Mouse (Mus musculus) bone marrow macrophage, adult 2 months (primary cell): ENCODE measurements around the gene Fam131c. TPM values are rescaled to one million over a fixed set of nuclear protein-coding genes. Genes with fewer than 3 reads are reported as not detected.

Experiments
- H3K27ac ChIP-seq: 2 replicates; pipeline ENCODE4 v1.5.1; 2012; ENCODE audit warnings: low read depth, low read length; ENCODE audit not compliant: insufficient read depth
- H3K4me1 ChIP-seq: 2 replicates; pipeline ENCODE4 v1.6.1; 2012; ENCODE audit warnings: low read length; ENCODE audit not compliant: control insufficient read depth, insufficient read depth
- H3K4me3 ChIP-seq: 2 replicates; pipeline ENCODE4 v1.5.1; 2012; ENCODE audit warnings: mild to moderate bottlenecking, low read length, moderate library complexity; ENCODE audit not compliant: insufficient read depth
- CTCF ChIP-seq: IDR thresholded peaks from 2 replicates; pipeline ENCODE4 v1.5.1; 2012; ENCODE audit warnings: low read depth, mild to moderate bottlenecking, low read length, moderate library complexity
- POLR2A ChIP-seq: IDR thresholded peaks from 2 replicates; pipeline ENCODE4 v1.6.1; 2012; ENCODE audit warnings: mild to moderate bottlenecking, low read depth, low read length, borderline replicate concordance
- polyA plus RNA-seq: library from polyadenylated mRNA; stranded (reverse); fragments of >200 nt; gene quantifications from 2 replicates; pipeline ENCODE4 v1.2.4, GENCODE M21; 2012; ENCODE audit not compliant: missing spikeins, insufficient read depth, insufficient read length

Fam131c gene
- polyA plus RNA-seq, 1 experiment = not detected

DNA sequence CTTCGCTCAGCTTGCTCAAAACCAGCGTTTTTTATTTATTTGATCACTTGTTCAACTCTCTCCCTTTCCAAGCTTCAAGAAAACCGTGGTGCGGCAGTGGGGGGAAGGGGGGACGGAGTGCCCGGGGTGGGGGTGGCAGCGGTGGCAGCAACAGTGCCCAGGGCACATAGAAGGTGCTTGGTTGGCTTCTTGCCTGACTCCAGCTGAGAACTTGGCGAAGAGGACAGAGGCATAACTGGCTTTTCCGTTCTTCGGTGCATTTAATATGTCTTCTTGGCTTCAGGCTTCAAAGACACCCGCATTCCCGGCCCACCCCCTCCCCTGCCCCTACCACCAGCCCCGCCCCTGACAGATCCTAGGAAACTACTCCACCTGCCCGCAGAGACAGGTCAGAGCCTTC lies 64.6 kb downstream of the Fam131c start:
- TF ChIP-seq CTCF (no peak), POLR2A (no peak)
- Histone ChIP-seq H3K4me3 (no peak overlapping the region), H3K27ac (no peak overlapping the region), H3K4me1 (no peaks in the 10 kb centered on the region)

DNA sequence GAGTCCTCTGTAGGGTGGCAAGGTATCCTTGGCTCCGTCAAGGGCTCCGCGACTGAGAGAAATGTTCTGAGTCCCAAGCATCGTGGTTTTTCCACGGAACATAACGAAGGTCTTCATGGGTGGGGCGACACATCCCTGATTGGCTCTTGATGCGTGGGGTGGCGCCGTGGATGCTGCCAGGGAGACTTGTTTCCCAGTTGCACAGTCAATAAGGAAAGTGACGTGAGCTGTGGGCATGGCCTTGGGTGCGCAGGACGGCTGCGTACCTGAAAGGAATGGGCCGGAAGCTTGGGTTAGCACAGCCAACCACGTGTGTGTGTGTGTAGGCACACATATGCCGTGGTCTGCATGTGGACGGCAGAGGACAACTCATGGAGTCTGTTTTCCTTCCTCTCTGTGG lies 65.2 kb downstream of the Fam131c start:
- no peak overlapping the region for H3K4me3 ChIP-seq
- no peaks in the 10 kb centered on the region for H3K4me1 ChIP-seq
- no peak overlapping the region for H3K27ac ChIP-seq
- TF ChIP-seq POLR2A = no peak
- no peak for TF ChIP-seq CTCF

Other genes with a start within 250 kb of the Fam131c start
- 105 and 129 TPM in 2 replicates for gene Szrd1, start 228.4 kb upstream of the Fam131c start, polyA plus RNA-seq
- 22.0 and 28.2 TPM in 2 replicates for gene Fbxo42, start 220.3 kb upstream of the Fam131c start, polyA plus RNA-seq
- gene Rsg1, start 154.3 kb upstream of the Fam131c start, polyA plus RNA-seq = 0.92 and 1.9 TPM in 2 replicates
- not detected in 2 replicates for gene Arhgef19, start 128.7 kb upstream of the Fam131c start, polyA plus RNA-seq
- gene Epha2, start 67.0 kb upstream of the Fam131c start, polyA plus RNA-seq = 0.13 and 0.80 TPM in 2 replicates
- not detected in 2 replicates for gene Clcnka, start 30.5 kb downstream of the Fam131c start, polyA plus RNA-seq
- gene Clcnkb, start 47.8 kb downstream of the Fam131c start, polyA plus RNA-seq = not detected in 2 replicates
- not detected in 2 replicates for gene Hspb7, start 52.6 kb downstream of the Fam131c start, polyA plus RNA-seq
- gene Srarp, start 67.9 kb downstream of the Fam131c start, polyA plus RNA-seq = not detected in 2 replicates
- 12.6 and 16.4 TPM in 2 replicates for gene Zbtb17, start 76.4 kb downstream of the Fam131c start, polyA plus RNA-seq
- 23.6 and 29.2 TPM in 2 replicates for gene Spen, start 170.4 kb downstream of the Fam131c start, polyA plus RNA-seq
- gene Fblim1, start 237.9 kb downstream of the Fam131c start, polyA plus RNA-seq = 60.2 and 65.0 TPM in 2 replicates